Mouse (Mus musculus): ENCODE measurements around the gene Cntrl.

DNA sequence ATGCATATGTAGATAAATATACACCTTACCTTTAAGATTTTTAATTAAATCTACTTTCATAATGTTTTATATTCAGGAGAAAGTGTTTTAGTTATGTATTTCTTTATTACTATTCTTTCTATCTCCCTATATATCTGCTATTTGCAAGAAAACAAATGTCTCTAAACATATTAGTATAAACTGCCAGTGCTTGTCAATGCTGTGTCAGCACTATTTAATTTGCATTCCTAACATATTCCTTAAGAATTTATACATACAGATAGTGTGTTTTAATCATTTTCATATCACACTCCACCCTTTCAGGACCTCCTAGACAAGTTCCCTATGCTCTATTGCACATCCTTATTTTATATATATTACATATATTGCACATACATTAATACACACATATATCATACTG is 6.5 kb upstream of the Cntrl start:
- TF ChIP-seq CTCF (IDR thresholded peaks at IDR 0.05; ENCODE audit: low read depth) (no peak), EP300 (optimal IDR thresholded peaks at IDR 0.05) (no peak)

Measured in stomach, postnatal 0 days (tissue).